ENCODE assay signal across 28 mouse cellular contexts in the genomic region with DNA sequence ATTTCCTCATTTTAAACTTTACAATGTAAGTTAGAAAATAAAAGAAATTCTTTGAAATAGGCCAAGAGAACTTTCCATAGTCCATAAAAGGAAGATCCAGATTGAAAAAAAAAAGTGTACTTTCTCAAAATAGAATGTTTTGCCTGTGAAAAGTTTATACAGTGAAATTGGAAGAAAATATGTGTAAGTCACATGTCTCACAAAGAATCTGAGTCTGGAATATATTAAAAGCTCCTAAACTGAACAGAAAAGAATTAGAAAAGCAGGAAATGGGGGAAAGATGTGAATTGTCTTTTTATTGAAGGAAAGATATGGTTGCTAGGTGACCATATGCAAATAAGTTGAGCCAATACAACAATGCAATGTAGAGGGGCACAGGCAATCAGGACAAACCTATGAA.
"Had no signal": no experiment of that assay in that cellular context is flagged by ENCODE, and none has a peak within 500 bp of the region (broad histone marks: within the 10 kb centered on the region; RNA-seq: fewer than 3 reads in every experiment).

No protein-coding gene starts in this region.

- H3K9me3 ChIP-seq: heart, embryonic 13.5 days; heart, embryonic 15.5 days; hindbrain, embryonic 13.5 days; hindbrain, embryonic 15.5 days; kidney, embryonic 15.5 days; limb, embryonic 13.5 days; limb, embryonic 15.5 days; liver, embryonic 12.5 days had no signal

- H3K4me1 ChIP-seq: heart, embryonic 13.5 days; heart, embryonic 15.5 days; hindbrain, embryonic 13.5 days; hindbrain, embryonic 15.5 days; kidney, embryonic 15.5 days; limb, embryonic 13.5 days; limb, embryonic 15.5 days; liver, embryonic 12.5 days had no signal

- H3K36me3 ChIP-seq: heart, embryonic 13.5 days; heart, embryonic 15.5 days; hindbrain, embryonic 13.5 days; hindbrain, embryonic 15.5 days; kidney, embryonic 15.5 days; limb, embryonic 13.5 days; limb, embryonic 15.5 days; liver, embryonic 12.5 days had no signal

- H3K9ac ChIP-seq: heart, embryonic 13.5 days; heart, embryonic 15.5 days; hindbrain, embryonic 13.5 days; hindbrain, embryonic 15.5 days; kidney, embryonic 15.5 days; limb, embryonic 13.5 days; limb, embryonic 15.5 days; liver, embryonic 12.5 days; liver, embryonic 14.5 days had no signal

- H3K27ac ChIP-seq: gastrocnemius, adult 2 months; heart, embryonic 13.5 days; heart, embryonic 15.5 days; hindbrain, embryonic 13.5 days; hindbrain, embryonic 15.5 days; hindbrain, postnatal 0 days; kidney, embryonic 15.5 days; kidney, postnatal 0 days; left cerebral cortex, adult 2 months; limb, embryonic 13.5 days; limb, embryonic 15.5 days; liver, embryonic 12.5 days; liver, embryonic 14.5 days had no signal

- H3K4me2 ChIP-seq: heart, embryonic 11.5 days; heart, embryonic 13.5 days; heart, embryonic 15.5 days; hindbrain, embryonic 13.5 days; hindbrain, embryonic 15.5 days; kidney, embryonic 15.5 days; limb, embryonic 13.5 days; limb, embryonic 15.5 days; liver, embryonic 12.5 days had no signal

- DNase-seq: gastrocnemius, adult 2 months; gastrocnemius, postnatal 10 days; gastrocnemius, postnatal 25 days; heart, adult 18-20 months; heart, postnatal 14 days; heart, postnatal 36 days; kidney, adult 11 months; kidney, adult 2 months; kidney, adult 9 months; kidney, postnatal 14 days; kidney, postnatal 36 days; layer of hippocampus, adult 9-11 months; layer of hippocampus, postnatal 36 days; left cerebral cortex, postnatal 4 days had no signal

- ATAC-seq: hindbrain, postnatal 0 days; intestine, embryonic 16.5 days; liver, embryonic 12.5 days had no signal

- H3K4me3 ChIP-seq: gastrocnemius, adult 2 months; heart, embryonic 13.5 days; heart, embryonic 15.5 days; hindbrain, embryonic 13.5 days; hindbrain, embryonic 15.5 days; kidney, embryonic 15.5 days; left cerebral cortex, adult 2 months; limb, embryonic 13.5 days; limb, embryonic 15.5 days; liver, embryonic 12.5 days had no signal

- H3K27me3 ChIP-seq: heart, embryonic 13.5 days; heart, embryonic 15.5 days; hindbrain, embryonic 13.5 days; hindbrain, embryonic 15.5 days; kidney, embryonic 15.5 days; limb, embryonic 13.5 days; limb, embryonic 15.5 days; liver, embryonic 12.5 days had no signal
